Mouse (Mus musculus) spleen, adult 12 weeks (tissue): ENCODE data around the gene Ptk7.

ENCODE experiments used
- DNase-seq: peaks from one replicate; pipeline ENCODE4 v3.0.0; 2022; ENCODE audit warnings: low spot score

Ptk7 gene

DNA sequence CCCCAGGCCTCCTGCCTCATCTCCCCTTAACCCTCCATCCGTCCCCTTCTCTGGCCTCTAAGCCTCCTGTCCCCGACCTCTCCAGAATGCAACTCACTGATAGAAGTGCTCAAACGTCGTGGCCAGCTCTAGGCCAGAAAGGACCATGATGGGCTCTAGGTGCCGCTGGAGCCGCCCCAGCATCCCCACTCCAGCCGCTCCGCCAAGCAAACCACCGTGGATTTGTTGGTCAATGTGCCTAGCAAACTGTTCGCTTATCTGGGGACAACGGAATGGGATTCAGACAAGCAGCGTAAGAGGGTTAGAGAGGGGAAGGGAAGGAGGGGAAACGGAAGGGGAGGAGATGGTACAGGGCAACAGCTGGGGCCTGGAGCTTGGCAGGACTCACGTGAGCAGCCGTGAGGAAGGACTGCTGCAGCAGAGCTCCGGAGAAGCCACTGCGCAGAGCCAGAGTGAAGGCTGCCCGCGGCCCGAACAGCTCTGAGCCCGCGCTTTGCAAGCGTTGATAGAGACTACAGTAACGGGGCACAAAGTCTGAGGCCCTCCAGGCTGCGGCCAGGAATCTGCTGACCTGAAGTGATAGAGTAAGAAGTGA, 108.8 kb downstream of the Ptk7 start:
- no peak for DNase-seq

DNA sequence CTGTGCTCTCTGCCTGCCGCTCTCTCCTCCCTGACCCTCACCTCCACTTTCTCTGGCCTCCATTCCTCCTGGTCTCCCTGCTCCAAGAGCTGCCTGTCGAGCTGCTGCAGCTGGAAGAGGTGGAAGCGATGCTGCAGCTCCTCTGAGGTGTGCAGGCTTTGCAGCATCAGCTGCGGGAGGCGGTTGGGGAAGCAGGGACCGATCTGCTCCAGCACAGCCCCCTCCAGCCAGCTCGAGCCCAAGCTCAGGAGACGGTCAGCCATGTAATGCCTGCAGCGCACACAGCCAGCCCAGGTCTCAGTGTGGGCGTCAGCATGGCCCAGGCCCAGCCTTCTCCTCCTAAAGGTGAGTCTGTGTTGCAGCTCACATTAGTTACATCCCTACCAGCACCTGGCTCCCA, 109.3 kb downstream of the Ptk7 start:
- DNase-seq: no peak
